Mouse (Mus musculus): ENCODE measurements around the gene Tmem41b. TPM values are rescaled to one million over a fixed set of nuclear protein-coding genes. Genes with fewer than 3 reads are reported as not detected.

Tmem41b gene
- polyA plus RNA-seq, 1 experiment from 2014 or later = 79.1 TPM

Other genes starting within 250 kb of the Tmem41b start
- 60.0 and 62.5 TPM in 2 replicates for gene Tmem9b, start 234.1 kb downstream of the Tmem41b start, polyA plus RNA-seq (2014; fragmentation: Nextera tagmentation; extraction: Ambion mirVana)
- 0.95 and 2.3 TPM in 2 replicates for gene Nrip3, start 204.9 kb downstream of the Tmem41b start, polyA plus RNA-seq (2014; fragmentation: Nextera tagmentation; extraction: Ambion mirVana)
- gene Scube2, start 121.2 kb downstream of the Tmem41b start, polyA plus RNA-seq (2014; fragmentation: Nextera tagmentation; extraction: Ambion mirVana) = 19.4 and 22.1 TPM in 2 replicates
- gene Dennd5a, start 26.5 kb downstream of the Tmem41b start, polyA plus RNA-seq (2014; fragmentation: Nextera tagmentation; extraction: Ambion mirVana) = 56.7 TPM in 2 replicates
- gene Ipo7, start 31.3 kb upstream of the Tmem41b start, polyA plus RNA-seq (2014; fragmentation: Nextera tagmentation; extraction: Ambion mirVana) = 30.7 and 36.3 TPM in 2 replicates
- 29.3 and 30.2 TPM in 2 replicates for gene Zfp143, start 74.3 kb upstream of the Tmem41b start, polyA plus RNA-seq (2014; fragmentation: Nextera tagmentation; extraction: Ambion mirVana)
- gene Wee1, start 135.1 kb upstream of the Tmem41b start, polyA plus RNA-seq (2014; fragmentation: Nextera tagmentation; extraction: Ambion mirVana) = 30.6 and 31.6 TPM in 2 replicates
- 19.6 and 20.2 TPM in 2 replicates for gene Swap70, start 234.8 kb upstream of the Tmem41b start, polyA plus RNA-seq (2014; fragmentation: Nextera tagmentation; extraction: Ambion mirVana)